Mouse (Mus musculus) bone marrow, adult 2 months (tissue): ENCODE measurements around the gene Mta3.

ENCODE experiments used
- CTCF ChIP-seq: fragments of 200-500 bp; IDR thresholded peaks from 2 replicates; pipeline ENCODE4 v1.5.1; 2011; ENCODE audit warnings: low read length, control low read depth; ENCODE audit not compliant: control insufficient read depth, insufficient read depth
- POLR2A ChIP-seq: fragments of 200-500 bp; IDR thresholded peaks from 2 replicates; pipeline ENCODE4 v1.6.1; 2011; ENCODE audit warnings: low read depth, mild to moderate bottlenecking, control low read depth, low read length, borderline replicate concordance; ENCODE audit not compliant: control insufficient read depth

DNA sequence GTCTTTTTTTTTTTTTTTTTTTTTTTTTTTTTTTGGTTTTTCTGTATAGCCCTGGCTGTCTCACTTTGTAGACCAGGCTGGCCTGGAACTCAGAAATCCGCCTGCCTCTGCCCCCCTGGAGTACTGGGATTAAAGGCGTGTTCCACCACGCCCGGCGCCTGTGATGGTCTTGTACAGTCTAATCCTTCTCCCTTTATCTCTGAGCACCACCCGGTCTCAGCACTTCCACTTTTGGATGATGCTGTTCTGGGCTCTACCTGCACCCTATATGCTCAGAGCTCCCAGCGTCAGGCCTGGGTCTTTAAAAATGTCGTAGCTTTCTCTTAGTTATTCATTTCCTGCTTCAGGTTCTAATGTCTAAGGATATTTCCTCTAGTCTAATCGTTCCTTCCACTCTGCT, 30.7 kb downstream of the Mta3 start:
- no peak for TF ChIP-seq POLR2A
- no peak for TF ChIP-seq CTCF
